Mouse (Mus musculus): ENCODE data around the gene Sult2a4. TPM values are rescaled to one million over a fixed set of nuclear protein-coding genes. Genes with fewer than 3 reads are reported as not detected.
"Not testable (repeated sequence)": the region's sequence is repeated elsewhere in the genome, so short reads cannot be mapped to it uniquely, and the experiment has no call there.

Sult2a4 gene
- not detected for total RNA-seq (2021)

- DNase-seq (ENCODE audit: extremely low spot score in 1 of 2, low spot score in 2 of 2); intact Hi-C loops (cut with DNase I): not testable (repeated sequence)
Measured at GRCm38 (mm10) chr7:13989507-13989906, at the start of gene Sult2a4. Gene Sult2a4, minus strand, starts transcription at chr7:13989607.

- intact Hi-C loops (cut with DNase I); DNase-seq (ENCODE audit: extremely low spot score in 1 of 2, low spot score in 2 of 2): not testable (repeated sequence)
Measured at GRCm38 (mm10) chr7:14030831-14031230, 41.4 kb upstream of the Sult2a4 start.

GRCm38 (mm10) chr7:14013083-14013482 lies 23.7 kb upstream of the Sult2a4 start:
- no peak for DNase-seq (ENCODE audit: extremely low spot score in 1 of 2, low spot score in 2 of 2)
- intact Hi-C loops (cut with DNase I) = no loop called here

GRCm38 (mm10) chr7:14010686-14011085 lies 21.3 kb upstream of the Sult2a4 start:
- DNase-seq (ENCODE audit: extremely low spot score in 1 of 2, low spot score in 2 of 2); intact Hi-C loops (cut with DNase I): not testable (repeated sequence)

Other genes with a start within 250 kb of the Sult2a4 start
- not detected for gene Sult2a1, start 152.2 kb downstream of the Sult2a4 start, total RNA-seq (2021)
- gene Sult2a3, start 133.4 kb upstream of the Sult2a4 start, total RNA-seq (2021) = not detected

Measured in left cerebral cortex, postnatal 10 days (tissue).